Mouse (Mus musculus): ENCODE results near the gene Srrt. TPM values are rescaled to one million over a fixed set of nuclear protein-coding genes. Genes with fewer than 3 reads are reported as not detected.

The Srrt gene
- polyA plus RNA-seq, 1 experiment: 108 TPM

DNA sequence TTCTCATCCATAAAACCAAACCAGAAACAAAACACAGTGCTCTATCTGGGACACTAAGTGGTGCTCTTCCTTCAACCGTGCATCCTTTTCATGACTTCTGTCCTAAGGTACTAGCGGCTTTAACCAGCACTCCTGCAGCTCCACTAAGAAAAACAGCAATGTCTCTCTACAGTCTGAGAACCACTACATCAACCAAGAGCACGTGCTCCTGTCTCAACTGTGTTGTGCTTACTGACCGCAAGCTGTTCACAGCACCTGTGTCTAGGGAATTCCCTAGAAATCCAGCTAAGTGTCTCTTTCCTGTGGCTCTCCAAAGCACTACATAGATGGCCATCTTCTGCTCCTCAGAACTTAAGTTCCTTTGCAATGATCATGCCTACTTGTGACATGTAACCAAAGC lies 2.7 kb downstream of the Srrt start:
- Histone ChIP-seq H3K4me3 (ENCODE audit: insufficient read depth, low read length) (peak overlapping the region; percentile 81), H3K4me1 (ENCODE audit: control insufficient read depth, insufficient read depth, low read length) (peaks cover 14% of the 10 kb centered on the region), H3K27ac (ENCODE audit: insufficient read depth, low read length) (no peak overlapping the region)
- TF ChIP-seq POLR2A (IDR thresholded peaks at IDR 0.05; ENCODE audit: low read depth, low read length) (no peak), CTCF (IDR thresholded peaks at IDR 0.05; ENCODE audit: borderline replicate concordance, insufficient read depth, low read length) (no peak)

DNA sequence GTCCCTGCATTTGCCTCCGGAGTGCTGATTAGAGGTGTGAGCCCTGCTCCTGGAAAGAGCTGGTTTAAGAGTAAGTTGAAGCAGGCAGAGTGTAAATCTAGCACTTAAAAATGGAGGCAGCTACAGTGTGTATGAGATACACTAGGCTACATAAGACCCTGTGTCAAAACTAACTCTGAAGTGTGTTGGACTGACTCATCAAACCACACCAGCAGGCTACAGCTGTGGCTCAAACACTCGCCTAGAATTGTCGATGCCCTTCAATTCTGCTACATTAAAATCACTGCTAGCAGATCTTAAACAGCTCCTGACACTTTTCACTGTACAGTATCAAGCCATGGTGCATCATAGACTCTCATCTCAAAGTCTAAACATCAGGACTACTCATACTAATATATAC lies 3.3 kb downstream of the Srrt start:
- Histone ChIP-seq H3K4me1 (ENCODE audit: control insufficient read depth, insufficient read depth, low read length) (peaks cover 14% of the 10 kb centered on the region), H3K4me3 (ENCODE audit: insufficient read depth, low read length) (no peak overlapping the region), H3K27ac (ENCODE audit: insufficient read depth, low read length) (no peak overlapping the region)

GRCm38 (mm10) chr5:137303609-137304008 lies 3.9 kb downstream of the Srrt start:
- Histone ChIP-seq H3K4me1 (ENCODE audit: control insufficient read depth, insufficient read depth, low read length) (peaks cover 14% of the 10 kb centered on the region), H3K27ac (ENCODE audit: insufficient read depth, low read length) (no peak overlapping the region), H3K4me3 (ENCODE audit: insufficient read depth, low read length) (no peak overlapping the region)
- TF ChIP-seq CTCF (IDR thresholded peaks at IDR 0.05; ENCODE audit: borderline replicate concordance, insufficient read depth, low read length) (no peak), POLR2A (IDR thresholded peaks at IDR 0.05; ENCODE audit: low read depth, low read length) (no peak)

More for the DNA sequence above, 3.3 kb downstream of the Srrt start:
- TF ChIP-seq POLR2A (IDR thresholded peaks at IDR 0.05; ENCODE audit: low read depth, low read length) (no peak), CTCF (IDR thresholded peaks at IDR 0.05; ENCODE audit: borderline replicate concordance, insufficient read depth, low read length) (no peak)

DNA sequence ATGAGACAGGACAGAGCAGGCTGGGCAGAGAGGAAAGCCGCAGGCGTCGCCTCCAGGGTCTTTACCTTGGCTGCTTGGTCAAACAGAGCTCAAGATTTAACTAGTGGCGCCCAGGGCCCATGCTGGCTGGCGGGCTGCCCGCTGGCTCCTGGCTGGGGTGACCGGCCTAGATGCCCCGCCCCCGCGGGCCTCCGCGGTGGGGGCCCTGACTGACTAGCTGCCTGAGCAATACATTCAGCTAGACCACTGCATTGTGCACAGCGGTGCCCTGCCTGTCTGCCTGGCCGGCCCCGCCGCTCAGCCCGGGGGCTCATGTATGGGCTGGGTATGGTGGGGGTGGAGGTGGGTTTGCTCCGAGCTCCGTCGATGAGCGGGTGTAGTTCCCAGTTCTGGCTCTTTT lies 6.2 kb downstream of the Srrt start:
- H3K4me1 ChIP-seq (ENCODE audit: control insufficient read depth, insufficient read depth, low read length): peaks cover 14% of the 10 kb centered on the region
- H3K27ac ChIP-seq (ENCODE audit: insufficient read depth, low read length): no peak overlapping the region
- TF ChIP-seq POLR2A (IDR thresholded peaks at IDR 0.05; ENCODE audit: low read depth, low read length) (no peak), CTCF (IDR thresholded peaks at IDR 0.05; ENCODE audit: borderline replicate concordance, insufficient read depth, low read length) (no peak)
- H3K4me3 ChIP-seq (ENCODE audit: insufficient read depth, low read length): no peak overlapping the region

DNA sequence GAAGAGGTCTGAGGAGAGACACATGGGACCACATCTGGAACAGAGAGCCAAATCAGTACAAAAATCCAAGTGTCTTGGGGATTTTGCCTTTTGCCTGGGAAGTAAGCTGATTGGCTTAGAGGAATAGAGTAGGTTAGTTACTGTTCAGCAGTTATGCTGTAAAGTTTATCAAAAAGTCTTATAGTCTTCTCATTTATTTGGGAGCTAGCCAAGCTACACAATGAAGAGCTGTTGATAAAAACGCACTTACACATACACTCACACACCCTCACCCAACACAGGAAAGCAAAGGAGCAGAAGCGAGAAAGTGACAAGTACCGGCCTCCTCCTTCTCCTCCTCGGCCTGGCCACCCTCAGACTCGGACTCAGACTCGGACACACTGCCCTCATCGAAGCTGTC lies 8.2 kb downstream of the Srrt start:
- H3K4me1 ChIP-seq (ENCODE audit: control insufficient read depth, insufficient read depth, low read length): no peaks in the 10 kb centered on the region
- TF ChIP-seq CTCF (IDR thresholded peaks at IDR 0.05; ENCODE audit: borderline replicate concordance, insufficient read depth, low read length) (no peak), POLR2A (IDR thresholded peaks at IDR 0.05; ENCODE audit: low read depth, low read length) (no peak)
- H3K27ac ChIP-seq (ENCODE audit: insufficient read depth, low read length): no peak overlapping the region
- H3K4me3 ChIP-seq (ENCODE audit: insufficient read depth, low read length): no peak overlapping the region

- Histone ChIP-seq H3K27ac (ENCODE audit: insufficient read depth, low read length) (no peak overlapping the region), H3K4me3 (ENCODE audit: insufficient read depth, low read length) (no peak overlapping the region), H3K4me1 (ENCODE audit: control insufficient read depth, insufficient read depth, low read length) (no peaks in the 10 kb centered on the region)
- TF ChIP-seq POLR2A (IDR thresholded peaks at IDR 0.05; ENCODE audit: low read depth, low read length) (no peak), CTCF (IDR thresholded peaks at IDR 0.05; ENCODE audit: borderline replicate concordance, insufficient read depth, low read length) (no peak)
These were observed 10.3 kb downstream of the Srrt start for GRCm38 (mm10) chr5:137297126-137297525.

- Histone ChIP-seq H3K27ac (ENCODE audit: insufficient read depth, low read length) (no peak overlapping the region), H3K4me3 (ENCODE audit: insufficient read depth, low read length) (no peak overlapping the region), H3K4me1 (ENCODE audit: control insufficient read depth, insufficient read depth, low read length) (no peaks in the 10 kb centered on the region)
- no peak for TF ChIP-seq POLR2A (IDR thresholded peaks at IDR 0.05; ENCODE audit: low read depth, low read length)
- TF ChIP-seq CTCF (IDR thresholded peaks at IDR 0.05; ENCODE audit: borderline replicate concordance, insufficient read depth, low read length): no peak
These were observed 11.8 kb downstream of the Srrt start for GRCm38 (mm10) chr5:137295712-137296111.

DNA sequence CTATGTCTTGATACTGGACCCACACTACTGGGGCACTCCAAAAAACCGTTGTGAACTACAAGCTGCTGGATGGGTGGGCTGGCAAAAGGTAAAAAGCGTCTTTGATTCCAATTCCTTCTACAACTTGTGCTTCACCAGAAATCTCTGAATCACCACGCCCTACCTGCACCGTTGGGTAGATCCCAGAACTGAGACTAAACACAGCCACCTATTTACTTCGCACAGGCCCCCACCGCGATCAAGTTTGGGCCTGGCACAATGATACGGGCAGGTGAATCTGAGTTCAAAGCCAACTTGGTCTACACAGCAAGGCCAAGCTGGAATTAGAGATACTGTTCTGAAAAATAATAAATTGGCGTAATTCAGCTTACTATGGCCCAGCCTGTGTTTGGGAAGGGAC lies 12.2 kb downstream of the Srrt start:
- H3K4me3 ChIP-seq (ENCODE audit: insufficient read depth, low read length): peak overlapping the region; percentile 71
- H3K27ac ChIP-seq (ENCODE audit: insufficient read depth, low read length): no peak overlapping the region; the same call in 1 of the 2 replicates
- H3K4me1 ChIP-seq (ENCODE audit: control insufficient read depth, insufficient read depth, low read length): no peaks in the 10 kb centered on the region
- TF ChIP-seq CTCF (IDR thresholded peaks at IDR 0.05; ENCODE audit: borderline replicate concordance, insufficient read depth, low read length): no peak
- no peak for TF ChIP-seq POLR2A (IDR thresholded peaks at IDR 0.05; ENCODE audit: low read depth, low read length)

- H3K27ac ChIP-seq (ENCODE audit: insufficient read depth, low read length): peak overlapping the region; percentile 19
- peak overlapping the region; percentile 71 for H3K4me3 ChIP-seq (ENCODE audit: insufficient read depth, low read length)
- TF ChIP-seq POLR2A (IDR thresholded peaks at IDR 0.05; ENCODE audit: low read depth, low read length) (no peak), CTCF (IDR thresholded peaks at IDR 0.05; ENCODE audit: borderline replicate concordance, insufficient read depth, low read length) (no peak)
- H3K4me1 ChIP-seq (ENCODE audit: control insufficient read depth, insufficient read depth, low read length): no peaks in the 10 kb centered on the region
These were observed 12.8 kb downstream of the Srrt start for GRCm38 (mm10) chr5:137294744-137295093.

DNA sequence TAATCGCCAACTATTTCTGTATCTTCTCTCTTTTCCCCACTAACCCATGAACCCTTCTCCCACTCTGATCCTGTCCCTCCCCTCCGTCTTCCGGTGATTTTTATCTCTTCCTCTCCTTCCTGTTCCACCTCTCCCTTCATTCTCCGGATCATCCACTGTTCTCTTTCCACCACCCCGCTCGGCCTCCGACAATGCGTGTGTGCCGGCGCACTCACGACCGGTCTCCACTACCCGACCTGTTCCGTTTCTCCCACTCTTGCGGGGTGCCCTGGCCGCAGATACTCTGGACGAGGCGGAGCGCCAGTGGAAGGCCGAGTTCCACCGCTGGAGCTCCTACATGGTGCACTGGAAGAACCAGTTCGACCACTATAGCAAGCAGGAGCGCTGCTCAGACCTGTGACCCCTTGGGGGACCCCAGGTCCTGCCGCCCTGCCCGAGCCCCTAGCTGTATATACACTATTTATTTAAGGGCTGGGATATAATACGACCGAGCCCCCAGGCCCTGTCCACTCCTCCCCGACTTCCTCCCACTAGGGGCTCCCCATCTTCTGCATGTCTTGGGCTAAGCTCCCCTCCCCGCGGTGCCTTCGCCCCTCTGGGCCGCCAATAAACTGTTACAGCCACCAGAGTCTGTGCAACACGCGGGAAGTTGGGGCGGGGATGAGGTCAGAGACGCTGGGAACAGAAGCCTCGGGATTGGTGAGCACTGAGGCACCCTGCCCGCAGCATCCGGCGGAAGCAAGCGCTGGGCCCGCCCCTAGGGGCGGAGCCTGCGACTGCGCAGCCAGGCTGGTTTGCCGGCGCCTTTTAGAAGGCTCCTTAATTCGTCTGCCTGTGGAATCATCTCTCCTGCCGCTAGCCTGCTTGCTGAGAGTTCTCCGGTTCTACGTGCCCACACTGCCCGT lies 13.4 kb downstream of the Srrt start, which contains the start of gene Ufsp1:
Gene Ufsp1, plus strand, starts transcription at position 791 of the 905 bp plus-strand sequence.
- H3K4me1 ChIP-seq (ENCODE audit: control insufficient read depth, insufficient read depth, low read length): no peaks in the 10 kb centered on the region
- peak within 1 kb of the TSS; percentile 71 for H3K4me3 ChIP-seq (ENCODE audit: insufficient read depth, low read length)
- TF ChIP-seq POLR2A (IDR thresholded peaks at IDR 0.05; ENCODE audit: low read depth, low read length): peak; percentile 79
- no peak for TF ChIP-seq CTCF (IDR thresholded peaks at IDR 0.05; ENCODE audit: borderline replicate concordance, insufficient read depth, low read length)
- peak within 1 kb of the TSS; percentile 61 for H3K27ac ChIP-seq (ENCODE audit: insufficient read depth, low read length)
